Mouse (Mus musculus): ENCODE measurements at regions not wholly inside any gene's neighbourhood (a gene's known extent, or its start where the extent isn't known, plus 50 kb on each side); places are given as distances from the start of the nearest gene placed in this dataset.

- DNase-seq (ENCODE audit: low read depth, low spot score) = no peak
These were observed 58.9 kb downstream of the Olfr267 start for GRCm38 (mm10) chr4:58728641-58729040.

DNA sequence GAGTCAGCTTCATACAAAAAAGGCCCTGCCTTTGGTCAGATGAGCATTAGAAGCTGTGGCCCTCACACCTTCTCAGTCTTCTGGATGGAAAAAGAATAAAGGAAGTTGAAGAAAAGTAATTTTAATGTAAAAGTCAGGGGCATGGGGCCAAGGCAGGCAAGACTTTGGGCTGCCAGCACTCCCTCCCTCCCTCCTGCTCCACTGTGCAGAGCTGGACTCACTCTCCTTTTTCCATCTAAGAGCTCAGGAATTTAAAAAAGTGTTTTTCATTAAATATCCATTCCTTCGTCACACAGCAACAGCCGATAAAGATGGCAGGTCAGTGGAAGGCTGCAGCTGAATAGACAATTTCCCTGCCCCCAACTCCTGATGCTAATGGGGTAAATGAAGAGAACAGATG, 61.1 kb downstream of the Olfr267 start:
- peak; percentile 31 for DNase-seq (ENCODE audit: low read depth, low spot score)

GRCm38 (mm10) chr4:58722772-58723171, 64.7 kb downstream of the Olfr267 start:
- DNase-seq (ENCODE audit: low read depth, low spot score) = peak; percentile 92

DNA sequence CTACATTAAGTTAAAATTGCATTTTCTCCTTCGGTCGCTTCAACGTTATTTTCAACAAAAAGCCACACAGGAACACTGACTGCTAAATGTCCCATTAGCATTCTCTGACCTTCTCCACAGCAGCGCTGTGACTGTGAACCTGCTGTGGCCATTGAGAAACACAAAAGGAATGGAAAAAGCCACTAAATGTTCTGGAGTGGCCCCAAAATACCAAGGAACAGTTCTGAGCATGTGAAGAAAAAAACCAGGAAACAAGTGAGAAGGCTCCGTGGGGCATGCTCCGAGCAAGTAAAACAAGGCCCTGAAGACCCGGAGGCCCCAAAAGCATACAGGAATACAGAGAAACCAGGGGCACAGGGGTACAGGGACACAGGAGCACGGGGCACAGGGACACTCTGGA, 66.8 kb downstream of the Olfr267 start:
- no peak for DNase-seq (ENCODE audit: low read depth, low spot score)

- DNase-seq (ENCODE audit: low read depth, low spot score) = no peak
These were observed 71.1 kb downstream of the Olfr267 start for GRCm38 (mm10) chr4:58716426-58716825.

GRCm38 (mm10) chr4:58715846-58716245, 71.7 kb downstream of the Olfr267 start:
- DNase-seq (ENCODE audit: low read depth, low spot score) = no peak

- DNase-seq (ENCODE audit: low read depth, low spot score) = peak; percentile 28
These were observed 73.3 kb downstream of the Olfr267 start for GRCm38 (mm10) chr4:58714221-58714620.

DNA sequence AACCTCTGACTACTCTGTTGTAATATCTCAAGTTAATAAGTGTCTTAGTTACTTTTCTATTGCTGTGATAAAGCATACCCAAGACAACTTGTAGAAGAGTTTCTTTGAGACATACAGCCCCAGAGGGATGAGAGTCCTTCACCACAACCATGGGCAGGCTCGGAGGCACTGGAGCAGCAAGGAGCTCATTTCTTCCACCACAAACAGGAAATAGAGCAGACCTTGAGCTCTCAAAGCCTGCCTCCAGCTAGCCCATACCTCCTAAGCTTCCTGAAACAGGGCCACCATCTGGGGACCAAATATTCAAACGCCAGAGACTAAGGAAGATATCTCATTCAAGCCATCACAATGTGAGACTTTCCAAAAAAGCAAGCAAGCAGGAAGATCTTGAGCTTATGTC, 74.6 kb downstream of the Olfr267 start:
- no peak for DNase-seq (ENCODE audit: low read depth, low spot score)

- DNase-seq (ENCODE audit: low read depth, low spot score) = peak; percentile 60
These were observed 75.3 kb downstream of the Olfr267 start for GRCm38 (mm10) chr4:58712166-58712565.

DNA sequence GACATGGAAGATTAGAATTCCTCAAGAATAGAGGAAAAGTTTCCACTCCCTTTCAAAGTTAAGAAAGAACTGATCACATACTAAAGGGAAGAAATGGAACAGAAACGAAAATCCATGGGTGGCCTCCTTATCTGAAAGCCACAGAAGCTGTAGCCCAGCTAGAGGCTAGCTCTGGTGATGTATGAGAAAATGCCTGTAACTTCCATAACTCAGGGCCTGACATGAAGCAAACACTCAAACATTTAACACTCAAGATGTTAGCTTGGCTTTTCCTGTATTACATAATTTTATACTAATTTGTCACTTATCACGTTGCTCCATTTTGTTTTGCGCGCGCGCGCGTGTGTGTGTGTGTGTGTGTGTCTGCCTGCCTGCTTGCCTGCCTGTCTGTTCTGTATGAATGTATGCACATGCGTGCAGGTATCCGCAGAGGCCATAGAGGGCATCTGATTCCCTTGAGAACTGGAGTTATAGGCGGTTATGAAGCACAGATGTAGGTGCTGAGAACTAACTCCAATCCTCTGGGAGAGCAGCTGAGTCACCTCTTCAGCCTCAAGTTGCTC, 88.2 kb downstream of the Olfr267 start:
- DNase-seq (ENCODE audit: low read depth, low spot score) = no peak

DNA sequence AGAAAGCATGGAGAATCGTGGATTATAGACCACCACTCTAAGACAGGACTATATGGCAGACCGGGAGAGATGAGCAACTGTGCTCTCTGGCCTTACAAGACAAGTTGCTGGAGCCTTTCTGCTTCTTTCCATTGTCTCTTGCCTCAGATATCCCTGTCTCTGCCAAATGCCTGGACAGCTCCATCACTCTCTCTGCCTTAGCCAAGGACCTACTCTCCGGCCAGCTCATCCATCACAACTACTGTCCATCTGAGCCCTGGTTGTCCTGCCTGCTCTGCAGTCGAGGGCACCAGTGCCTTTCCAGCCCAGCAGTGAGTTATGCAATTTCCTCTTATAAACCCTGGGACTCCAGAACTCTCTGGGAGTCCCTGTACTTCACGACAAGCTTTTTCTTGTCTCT, 88.7 kb downstream of the Olfr267 start:
- DNase-seq (ENCODE audit: low read depth, low spot score) = no peak

- no peak for DNase-seq (ENCODE audit: low read depth, low spot score)
These were observed 90.8 kb downstream of the Olfr267 start for GRCm38 (mm10) chr4:58696684-58697083.

DNA sequence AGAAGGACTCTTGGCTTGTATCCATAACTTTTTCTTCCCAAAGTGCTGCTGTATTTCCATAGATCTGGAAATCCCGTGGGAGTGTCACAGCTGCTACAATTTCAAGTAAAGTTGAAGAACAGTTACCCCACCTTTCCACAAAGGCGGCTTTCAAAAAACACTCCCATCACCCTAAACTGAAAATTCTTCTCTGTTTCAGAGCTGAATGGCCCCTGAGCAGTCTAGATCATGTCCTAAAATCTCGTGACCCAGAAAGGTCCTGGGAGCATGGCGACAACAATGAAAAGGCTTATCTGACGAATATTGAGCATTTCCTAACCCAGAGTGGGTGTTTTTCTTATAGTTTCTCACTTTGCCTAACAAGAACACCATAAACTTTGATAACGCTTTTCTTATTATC, 92.2 kb downstream of the Olfr267 start:
- DNase-seq (ENCODE audit: low read depth, low spot score) = no peak

DNA sequence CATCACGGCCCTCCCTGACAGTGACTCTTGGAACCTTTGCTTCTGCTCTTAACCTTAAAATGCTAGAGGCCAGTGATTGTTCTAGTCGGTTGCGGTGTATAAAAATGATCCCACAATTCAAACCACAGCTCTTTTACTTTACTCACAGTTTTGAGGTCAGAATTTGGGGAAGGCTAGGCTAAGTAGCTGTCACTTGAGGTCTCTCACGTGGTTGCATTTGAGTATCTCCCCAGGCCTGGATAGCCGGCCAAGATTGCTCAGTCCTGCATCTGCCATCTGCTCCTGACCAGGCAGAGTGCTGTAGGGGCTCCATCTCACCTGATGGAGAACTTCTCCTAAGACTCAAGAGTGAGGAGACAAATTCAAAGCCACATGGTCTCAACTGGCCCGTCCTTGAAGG, 94.5 kb downstream of the Olfr267 start:
- no peak for DNase-seq (ENCODE audit: low read depth, low spot score)

DNA sequence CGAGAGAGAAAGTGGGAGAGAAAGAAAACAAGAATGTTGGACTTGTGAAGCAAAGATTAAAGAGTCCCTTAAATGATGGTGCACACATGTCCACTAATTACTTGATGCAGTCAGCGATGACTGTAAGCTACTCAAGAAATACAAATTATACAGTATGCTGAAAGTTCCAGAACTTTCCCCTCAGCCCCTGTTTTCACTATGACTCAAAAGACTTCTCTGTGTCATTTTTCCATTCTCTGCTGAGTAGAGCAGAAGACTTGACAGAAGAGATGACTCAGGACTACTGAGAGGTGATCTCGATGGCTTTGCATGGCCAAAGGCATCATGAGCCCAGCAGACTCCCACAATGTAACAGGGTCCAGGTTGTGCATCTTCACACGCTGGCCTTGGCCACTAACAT, 105.6 kb downstream of the Olfr267 start:
- no peak for DNase-seq (ENCODE audit: low read depth, low spot score)

GRCm38 (mm10) chr4:58677701-58678385, 109.7 kb downstream of the Olfr267 start:
- peak; percentile 80 for DNase-seq (ENCODE audit: low read depth, low spot score)

DNA sequence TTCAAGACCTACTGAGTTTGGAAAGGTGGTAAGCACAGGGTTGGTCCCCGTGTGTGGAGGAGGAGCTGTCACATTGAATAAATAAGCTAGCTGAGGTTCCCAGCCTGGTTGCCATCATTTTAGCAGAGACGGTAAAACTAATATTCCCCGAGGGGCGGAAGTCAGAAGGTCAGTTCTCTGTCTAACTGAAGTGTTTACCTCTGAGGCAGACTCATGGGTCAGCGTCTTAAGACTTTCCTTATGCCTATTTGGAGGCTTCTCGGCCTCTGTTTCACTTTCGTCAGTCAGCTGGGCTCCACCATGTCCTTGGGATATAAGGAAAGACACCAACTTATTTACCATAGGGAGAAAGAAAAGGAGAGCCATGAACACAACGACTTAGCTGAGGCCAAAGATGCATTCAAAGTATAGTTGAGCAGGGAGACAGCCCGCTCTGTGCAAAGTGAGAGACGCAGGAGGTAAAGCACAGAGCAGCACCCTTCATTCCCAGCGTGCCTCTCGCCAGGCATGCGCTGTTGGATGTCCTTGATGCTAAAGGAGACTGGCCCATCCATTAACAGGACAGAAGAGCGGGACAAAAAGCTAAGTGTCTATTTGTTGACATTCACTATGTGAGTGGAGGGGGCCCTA, 116.0 kb downstream of the Olfr267 start:
- DNase-seq (ENCODE audit: low read depth, low spot score) = peak; percentile 80

- DNase-seq (ENCODE audit: low read depth, low spot score) = no peak
These were observed 116.6 kb downstream of the Olfr267 start for GRCm38 (mm10) chr4:58670906-58671250.

DNA sequence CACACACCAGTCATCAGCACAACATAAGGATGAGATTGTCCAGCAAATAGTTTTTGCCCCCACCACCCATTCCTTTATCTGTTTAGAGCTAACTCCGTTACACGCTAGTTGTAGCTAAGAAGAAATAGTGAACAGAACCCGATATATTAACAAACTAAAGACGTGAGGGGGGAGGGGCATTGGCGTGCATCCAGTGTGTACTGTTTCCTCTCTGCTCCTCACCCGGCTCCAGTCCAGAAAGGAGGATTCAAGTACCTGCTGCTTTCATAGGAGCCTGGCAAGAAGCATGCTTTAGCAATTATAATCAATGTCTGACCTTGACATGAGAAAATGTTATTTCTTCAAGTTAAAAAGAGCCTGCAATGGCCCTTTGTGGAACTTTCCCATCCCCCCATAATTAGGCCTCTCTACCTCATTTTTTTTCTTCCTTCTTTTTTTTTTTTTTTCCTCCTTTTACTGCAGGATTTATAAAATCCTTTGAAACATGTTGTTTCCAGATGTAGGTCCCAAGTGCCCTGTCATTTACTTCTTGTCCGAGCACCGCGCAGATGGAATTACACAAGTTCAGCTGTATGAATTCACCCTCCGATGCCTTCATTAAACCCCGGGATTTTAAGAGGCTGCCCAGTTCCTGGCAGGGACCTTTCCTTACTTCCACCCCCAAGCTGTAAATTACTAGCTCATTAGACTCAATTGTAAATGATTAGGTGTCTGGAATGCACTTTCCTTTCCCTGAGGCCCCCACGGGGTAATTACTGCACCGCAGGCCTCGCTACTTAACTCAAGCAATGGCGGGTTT, 116.6 kb upstream of the Lpar1 start:
- peak; percentile 96 for DNase-seq (ENCODE audit: low read depth, low spot score)

- DNase-seq (ENCODE audit: low read depth, low spot score) = peak; percentile 66
These were observed 114.9 kb upstream of the Lpar1 start for GRCm38 (mm10) chr4:58668368-58669153.

DNA sequence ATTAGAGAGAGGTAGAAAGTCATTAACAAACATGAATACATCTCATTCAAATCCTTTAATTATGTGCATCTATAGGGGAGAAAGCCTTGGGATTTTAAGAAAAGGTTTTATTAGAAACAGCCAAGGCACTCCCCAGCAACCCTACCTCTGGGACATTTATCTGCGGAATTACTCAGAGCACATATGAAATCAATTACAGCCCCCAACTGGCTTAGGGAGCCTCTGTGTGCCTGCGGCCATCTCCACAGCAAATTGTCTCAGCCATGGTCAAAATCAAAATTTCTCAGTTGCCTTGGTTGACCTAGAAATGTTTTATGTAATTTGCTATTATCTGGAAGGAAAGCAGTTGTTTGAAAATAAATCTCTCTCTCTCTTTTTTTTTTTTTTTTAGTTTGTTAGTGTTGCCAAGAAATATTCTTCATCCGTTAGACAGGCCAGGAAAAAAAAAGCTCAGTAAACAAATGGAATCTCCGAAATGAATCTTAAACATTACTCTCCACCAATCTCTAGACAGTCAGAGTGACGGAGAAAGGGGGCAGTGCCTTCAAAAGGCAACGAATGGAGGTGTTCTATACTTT, 110.0 kb upstream of the Lpar1 start:
- peak; percentile 76 for DNase-seq (ENCODE audit: low read depth, low spot score)
